Mouse (Mus musculus) kidney, embryonic 16.5 days (tissue): ENCODE data around the gene Fgd2. TPM values are rescaled to one million over a fixed set of nuclear protein-coding genes. Genes with fewer than 3 reads are reported as not detected.
A peak's percentile ranks its signal among the peaks of the same experiment; 100 is the strongest.
"Not testable (repeated sequence)": the region's sequence is repeated elsewhere in the genome, so short reads cannot be mapped to it uniquely, and the experiment has no call there.

Experiments
- ATAC-seq: fragments of 200-750 bp; cut with Nextera tagmentation; 2 replicates; pipeline ENCODE4 v1.8.0; 2017; ENCODE audit warnings: moderate TSS enrichment; ENCODE audit not compliant: low FRiP score, low TSS enrichment
- H3K27ac ChIP-seq: fragments of 300-500 bp; sonication (generic); 2 replicates; pipeline ENCODE4 v1.5.1; 2014; ENCODE audit warnings: low read length
- H3K27me3 ChIP-seq: fragments of 300-500 bp; sonication (generic); 2 replicates; pipeline ENCODE4 v1.6.1; 2014; ENCODE audit warnings: low read length, control low read depth, mixed read lengths; ENCODE audit not compliant: insufficient read depth
- H3K36me3 ChIP-seq: fragments of 300-500 bp; sonication (generic); 2 replicates; pipeline ENCODE4 v1.6.1; 2014; ENCODE audit warnings: low read length, control low read depth, mixed read lengths; ENCODE audit not compliant: insufficient read depth
- H3K4me1 ChIP-seq: fragments of 300-500 bp; sonication (generic); 2 replicates; pipeline ENCODE4 v1.6.1; 2014; ENCODE audit warnings: low read length, control low read depth, mixed read lengths; ENCODE audit not compliant: insufficient read depth
- H3K4me2 ChIP-seq: fragments of 300-500 bp; sonication (generic); replicated peaks from 2 replicates; pipeline ENCODE4 v1.6.1; 2014; ENCODE audit warnings: low read depth, low read length
- H3K4me3 ChIP-seq: fragments of 300-500 bp; sonication (generic); 2 replicates; pipeline ENCODE4 v1.5.1; 2014; ENCODE audit warnings: mild to moderate bottlenecking, low read length
- H3K9ac ChIP-seq: fragments of 300-500 bp; sonication (generic); replicated peaks from 2 replicates; pipeline ENCODE4 v1.6.1; 2014; ENCODE audit warnings: low read length
- H3K9me3 ChIP-seq: fragments of 300-500 bp; sonication (generic); 2 replicates; pipeline ENCODE4 v1.6.1; 2016; ENCODE audit warnings: low read length, control low read depth
- WGBS: fragments of 180-500 bp; shearing (Covaris S2); extraction: QIAGEN DNeasy Blood & Tissue Kit; methylation state at CpG from one replicate; pipeline ENCODE4 v1.1.7; 2014; 5-methylcytosine and 5-hydroxymethylcytosine counted together
- polyA plus RNA-seq: library from polyadenylated mRNA; unstranded; fragments of >200 nt; fragmentation: Nextera tagmentation; extraction: Ambion mirVana; gene quantifications from 2 replicates; pipeline ENCODE4 v1.2.1, GENCODE M21; 2015

Gene Fgd2
- 14.4 and 16.2 TPM in 2 replicates for polyA plus RNA-seq

GRCm38 (mm10) chr17:29360761-29361221 is at the start of gene Fgd2:
TSS of gene Fgd2 (plus strand) at chr17:29360914.
- H3K4me1 ChIP-seq, result peaks cover 23% of the 10 kb centered on the region
- H3K36me3 ChIP-seq, result no peaks in the 10 kb centered on the region
- H3K27me3 ChIP-seq, result no peaks in the 10 kb centered on the region
- H3K4me3 ChIP-seq, result no peak within 1 kb of the TSS
- no peak within 1 kb of the TSS for H3K9ac ChIP-seq
- no peaks in the 10 kb centered on the region for H3K9me3 ChIP-seq
- no peak within 1 kb of the TSS for H3K27ac ChIP-seq
- 18% methylated on average over 5 of the region's 5 CpGs for WGBS
- ATAC-seq, result no peak
- H3K4me2 ChIP-seq, result no peak within 1 kb of the TSS

GRCm38 (mm10) chr17:29311602-29312001 is 49.1 kb upstream of the Fgd2 start:
- Histone ChIP-seq H3K27ac (no peak overlapping the region), H3K9ac (no peak overlapping the region), H3K36me3 (no peaks in the 10 kb centered on the region; the same call in 1 of the 2 replicates), H3K4me2 (no peak overlapping the region), H3K27me3 (no peaks in the 10 kb centered on the region), H3K4me1 (peaks cover 9% of the 10 kb centered on the region), H3K9me3 (peaks cover 6% of the 10 kb centered on the region; the same call in 1 of the 2 replicates), H3K4me3 (no peak overlapping the region)
- ATAC-seq, result no peak
- 91% methylated on average over 8 of the region's 8 CpGs for WGBS

DNA sequence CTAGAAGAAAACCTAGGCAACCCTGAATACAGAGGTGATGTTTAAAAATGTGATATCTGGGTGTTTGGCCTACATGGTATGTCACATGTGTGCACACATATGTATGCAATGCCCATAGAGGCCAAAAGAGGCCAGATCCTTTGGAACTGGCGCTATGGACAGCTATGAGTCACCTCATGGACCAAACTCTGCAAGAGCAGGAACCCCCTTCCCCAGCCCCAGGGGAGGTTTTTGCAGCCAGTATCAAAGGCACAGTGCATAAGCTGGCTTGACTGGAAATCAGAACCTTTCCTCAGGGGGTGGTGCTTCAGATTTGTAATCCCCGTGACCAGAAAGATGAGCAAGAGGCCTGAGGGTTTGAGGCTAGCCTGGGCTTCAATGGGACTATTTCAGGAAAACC is 48.6 kb upstream of the Fgd2 start:
- WGBS, result 95% methylated on average over 2 of the region's 2 CpGs

GRCm38 (mm10) chr17:29313300-29313699 is 47.4 kb upstream of the Fgd2 start:
- Histone ChIP-seq H3K27ac (no peak overlapping the region), H3K9ac (no peak overlapping the region), H3K4me2 (no peak overlapping the region), H3K27me3 (no peaks in the 10 kb centered on the region), H3K4me1 (peaks cover 9% of the 10 kb centered on the region), H3K9me3 (peaks cover 6% of the 10 kb centered on the region; the same call in 1 of the 2 replicates), H3K36me3 (no peaks in the 10 kb centered on the region; the same call in 1 of the 2 replicates), H3K4me3 (no peak overlapping the region)
- no peak for ATAC-seq

More for the DNA sequence above, 48.6 kb upstream of the Fgd2 start:
- Histone ChIP-seq H3K9me3 (peaks cover 6% of the 10 kb centered on the region; the same call in 1 of the 2 replicates), H3K4me3 (no peak overlapping the region), H3K27me3 (no peaks in the 10 kb centered on the region), H3K9ac (no peak overlapping the region), H3K4me2 (no peak overlapping the region), H3K36me3 (no peaks in the 10 kb centered on the region; the same call in 1 of the 2 replicates), H3K4me1 (peaks cover 9% of the 10 kb centered on the region), H3K27ac (no peak overlapping the region)
- no peak for ATAC-seq

DNA sequence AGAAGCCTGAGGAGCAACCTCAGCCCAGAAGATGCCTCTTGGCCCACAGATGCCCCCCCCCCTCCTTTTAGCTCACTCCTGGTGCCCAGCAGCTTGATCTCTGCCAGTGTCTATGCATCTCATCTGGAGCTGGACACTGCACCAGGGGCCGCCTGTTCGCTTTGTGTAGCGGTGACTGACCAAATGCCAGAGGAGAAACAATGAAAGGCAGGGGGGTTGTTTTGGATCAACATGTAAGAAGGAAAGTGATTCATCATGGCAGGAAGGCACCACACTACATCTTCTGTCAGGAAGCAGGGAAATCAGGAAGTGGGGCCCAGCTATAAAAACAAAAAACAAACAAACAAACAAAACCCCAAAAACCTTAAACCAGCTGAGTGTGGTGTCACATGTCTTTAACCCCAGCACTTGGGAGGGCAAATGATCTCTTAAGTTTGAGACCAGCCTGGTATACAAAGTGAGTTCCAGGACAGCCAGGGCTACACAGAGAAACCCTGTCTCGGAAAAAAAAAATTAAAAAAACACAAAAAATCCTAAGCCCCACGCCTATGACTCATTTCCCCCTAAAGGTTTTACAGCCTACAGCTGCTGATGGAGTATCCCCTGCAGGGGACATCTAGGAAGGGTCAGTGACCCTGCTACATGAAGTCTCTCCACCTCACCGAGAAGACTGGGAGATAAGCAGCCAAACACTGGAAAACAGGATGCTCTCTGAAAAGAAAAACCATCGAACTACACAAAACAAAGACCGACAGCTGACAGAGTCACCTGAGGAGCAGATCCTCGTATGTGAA is 44.8 kb upstream of the Fgd2 start:
- H3K9me3 ChIP-seq, result peaks cover 6% of the 10 kb centered on the region; the same call in 1 of the 2 replicates
- peak overlapping the region; percentile 82 for H3K27ac ChIP-seq
- no peaks in the 10 kb centered on the region for H3K27me3 ChIP-seq
- ATAC-seq, result no peak
- H3K9ac ChIP-seq, result peak overlapping the region; percentile 19; the same call in 1 of the 2 replicates
- WGBS, result 34% methylated on average over 9 of the region's 9 CpGs
- no peak overlapping the region for H3K4me3 ChIP-seq
- peaks cover 9% of the 10 kb centered on the region for H3K4me1 ChIP-seq
- no peaks in the 10 kb centered on the region; the same call in 1 of the 2 replicates for H3K36me3 ChIP-seq
- no peak overlapping the region for H3K4me2 ChIP-seq

DNA sequence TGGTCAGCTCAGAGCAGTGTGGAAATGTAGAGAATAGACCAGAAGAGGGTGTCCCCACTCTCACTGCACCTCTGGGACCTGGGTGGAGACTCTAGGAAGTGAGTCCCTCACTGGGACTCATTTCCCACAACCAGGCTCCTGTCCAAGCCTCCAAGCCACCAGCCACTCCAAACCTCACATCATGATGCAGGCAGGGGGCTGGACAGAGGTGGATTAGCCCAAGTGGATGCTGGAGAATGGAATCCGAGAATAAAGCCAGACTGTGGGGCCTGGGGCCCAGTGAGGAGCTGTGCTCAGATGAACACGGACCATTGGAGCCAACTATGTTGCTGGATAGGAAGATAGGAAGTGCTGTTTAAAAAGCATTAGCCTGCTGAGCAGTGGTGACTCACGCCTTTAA is 43.8 kb upstream of the Fgd2 start:
- H3K4me1 ChIP-seq, result peaks cover 9% of the 10 kb centered on the region
- H3K4me3 ChIP-seq, result no peak overlapping the region
- no peak for ATAC-seq
- peaks cover 6% of the 10 kb centered on the region; the same call in 1 of the 2 replicates for H3K9me3 ChIP-seq
- WGBS, result 73% methylated on average over 3 of the region's 3 CpGs
- H3K27ac ChIP-seq, result peak overlapping the region; percentile 82; the same call in 1 of the 2 replicates
- H3K36me3 ChIP-seq, result no peaks in the 10 kb centered on the region; the same call in 1 of the 2 replicates
- H3K27me3 ChIP-seq, result peaks cover 2% of the 10 kb centered on the region; the same call in 1 of the 2 replicates
- H3K9ac ChIP-seq, result no peak overlapping the region
- no peak overlapping the region for H3K4me2 ChIP-seq

DNA sequence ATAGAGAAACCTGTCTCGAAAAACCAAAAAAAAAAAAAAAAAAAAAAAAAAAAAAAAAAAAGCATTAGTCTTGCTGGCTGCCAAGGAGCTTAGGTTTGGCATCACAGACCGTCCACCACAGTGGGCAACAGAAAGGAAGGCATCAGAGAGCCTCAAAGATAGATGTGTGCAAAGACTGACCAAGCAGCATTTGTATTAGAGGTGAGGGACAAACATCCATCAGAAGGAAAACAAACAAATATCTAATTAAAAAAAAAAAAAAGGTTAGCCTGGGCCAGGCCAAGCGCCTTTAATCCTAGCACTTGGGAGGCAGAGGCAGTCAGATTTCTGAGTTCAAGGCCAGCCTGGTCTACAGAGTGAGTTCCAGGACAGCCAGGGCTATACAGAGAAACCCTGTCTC is 43.3 kb upstream of the Fgd2 start, which contains the start of gene Pi16:
Gene Pi16 (plus strand): TSS at position 301 of the 400 bp plus-strand sequence.
- 83% methylated on average over 3 of the region's 3 CpGs for WGBS
- peak within 1 kb of the TSS; percentile 82 for H3K27ac ChIP-seq

GRCm38 (mm10) chr17:29318731-29319250 is 41.9 kb upstream of the Fgd2 start:
- Histone ChIP-seq H3K9me3 (no peaks in the 10 kb centered on the region), H3K4me2 (no peak overlapping the region), H3K9ac (no peak overlapping the region), H3K36me3 (no peaks in the 10 kb centered on the region), H3K4me1 (peaks cover 16% of the 10 kb centered on the region), H3K4me3 (no peak overlapping the region), H3K27me3 (peaks cover 7% of the 10 kb centered on the region; the same call in 1 of the 2 replicates), H3K27ac (no peak overlapping the region)
- no peak for ATAC-seq
- WGBS, result 57% methylated on average over 6 of the region's 6 CpGs

More for the DNA sequence above, 43.3 kb upstream of the Fgd2 start, which contains the start of gene Pi16:
- H3K9me3 ChIP-seq, ATAC-seq, H3K27me3 ChIP-seq, H3K4me3 ChIP-seq, H3K36me3 ChIP-seq, H3K4me2 ChIP-seq, H3K9ac ChIP-seq: not testable (repeated sequence)
- peaks cover 14% of the 10 kb centered on the region for H3K4me1 ChIP-seq

DNA sequence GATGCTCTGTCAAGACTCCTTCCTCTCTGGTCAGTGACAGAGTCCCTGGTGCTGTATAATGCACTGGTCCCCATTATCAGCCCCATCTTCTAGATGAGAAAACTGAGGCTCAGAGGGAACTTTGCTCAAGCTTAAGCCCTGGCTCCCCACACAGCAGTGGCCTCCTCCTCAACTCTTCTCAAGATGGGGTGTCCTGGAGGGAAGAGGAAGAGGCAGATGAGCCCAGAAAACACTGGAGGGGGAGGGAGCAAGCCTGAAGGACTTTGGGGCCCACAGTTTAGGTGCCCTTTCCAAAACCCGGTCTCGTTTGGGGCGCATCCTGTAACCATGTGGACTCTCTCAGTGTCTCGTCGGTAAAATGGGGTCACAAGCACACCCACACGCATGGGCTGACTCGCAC is 41.2 kb upstream of the Fgd2 start:
- Histone ChIP-seq H3K9me3 (no peaks in the 10 kb centered on the region), H3K27ac (no peak overlapping the region), H3K4me3 (no peak overlapping the region), H3K4me1 (peaks cover 16% of the 10 kb centered on the region), H3K27me3 (peaks cover 7% of the 10 kb centered on the region; the same call in 1 of the 2 replicates), H3K4me2 (no peak overlapping the region), H3K9ac (no peak overlapping the region), H3K36me3 (no peaks in the 10 kb centered on the region)
- 84% methylated on average over 7 of the region's 7 CpGs for WGBS
- no peak for ATAC-seq
